Mouse (Mus musculus) stomach, embryonic 15.5 days (tissue): ENCODE measurements at regions not wholly inside any gene's neighbourhood (a gene's known extent, or its start where the extent isn't known, plus 50 kb on each side); places are given as distances from the start of the nearest gene placed in this dataset.

ENCODE experiments used
- ATAC-seq: fragments of 200-750 bp; cut with Nextera tagmentation; 2 replicates; pipeline ENCODE4 v1.8.0; 2017; ENCODE audit warnings: low read depth, moderate number of reproducible peaks, moderate TSS enrichment; ENCODE audit not compliant: insufficient read depth, low FRiP score
- H3K27ac ChIP-seq: fragments of 300-500 bp; sonication (generic); 2 replicates; pipeline ENCODE4 v1.5.1; 2015; ENCODE audit warnings: mild to moderate bottlenecking, inconsistent platforms
- H3K27me3 ChIP-seq: fragments of 300-500 bp; sonication (generic); replicated peaks from 2 replicates; pipeline ENCODE4 v1.6.1; 2015; ENCODE audit warnings: inconsistent platforms
- H3K36me3 ChIP-seq: fragments of 300-500 bp; sonication (generic); 2 replicates; pipeline ENCODE4 v1.6.1; 2015; ENCODE audit warnings: inconsistent platforms
- H3K4me1 ChIP-seq: fragments of 300-500 bp; sonication (generic); 2 replicates; pipeline ENCODE4 v1.6.1; 2015; ENCODE audit warnings: inconsistent platforms
- H3K4me2 ChIP-seq: fragments of 300-500 bp; sonication (generic); 2 replicates; pipeline ENCODE4 v1.6.1; 2015; ENCODE audit warnings: mild to moderate bottlenecking, inconsistent platforms
- H3K4me3 ChIP-seq: fragments of 300-500 bp; sonication (generic); replicated peaks from 2 replicates; pipeline ENCODE4 v1.5.1; 2015; ENCODE audit warnings: inconsistent platforms
- H3K9ac ChIP-seq: fragments of 300-500 bp; sonication (generic); 2 replicates; pipeline ENCODE4 v1.6.1; 2015; ENCODE audit warnings: inconsistent platforms
- H3K9me3 ChIP-seq: fragments of 300-500 bp; sonication (generic); 2 replicates; pipeline ENCODE4 v1.6.1; 2016; ENCODE audit warnings: inconsistent platforms
- WGBS: fragments of 180-500 bp; shearing (Covaris S2); methylation state at CpG from one replicate; pipeline ENCODE4 v1.1.7; 2015; 5-methylcytosine and 5-hydroxymethylcytosine counted together

DNA sequence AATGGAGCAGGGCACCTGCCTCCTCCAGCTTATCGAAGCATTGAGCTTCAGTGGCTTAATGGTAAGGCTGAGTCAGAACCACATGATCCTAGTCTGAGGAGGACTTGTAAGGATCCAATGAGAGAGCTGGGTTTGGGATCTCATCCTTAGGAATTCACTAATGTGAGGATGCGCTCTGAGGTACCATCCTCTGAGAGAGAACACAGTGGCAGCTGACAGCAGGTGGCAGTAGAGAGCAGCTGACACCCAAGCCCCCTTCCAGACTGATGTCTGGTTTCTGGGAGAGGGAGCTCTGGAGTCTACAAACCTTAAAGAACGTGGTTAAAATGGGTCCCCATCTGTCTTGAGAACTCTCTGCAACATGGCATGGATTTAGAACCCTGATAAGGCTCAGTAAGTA is 137.8 kb downstream of the B3glct start:
- no peaks in the 10 kb centered on the region for H3K27me3 ChIP-seq
- H3K4me3 ChIP-seq, result no peak overlapping the region
- no peaks in the 10 kb centered on the region for H3K4me1 ChIP-seq
- 27% methylated on average over 3 of the region's 3 CpGs for WGBS
- no peak overlapping the region for H3K27ac ChIP-seq
- H3K9ac ChIP-seq, result no peak overlapping the region
- H3K4me2 ChIP-seq, result no peak overlapping the region
- H3K36me3 ChIP-seq, result no peaks in the 10 kb centered on the region
- H3K9me3 ChIP-seq, result no peaks in the 10 kb centered on the region
- no peak for ATAC-seq

- no peak overlapping the region for H3K9ac ChIP-seq
- no peak overlapping the region for H3K4me3 ChIP-seq
- ATAC-seq, result no peak
- H3K36me3 ChIP-seq, result no peaks in the 10 kb centered on the region
- no peaks in the 10 kb centered on the region for H3K9me3 ChIP-seq
- no peaks in the 10 kb centered on the region for H3K27me3 ChIP-seq
- H3K27ac ChIP-seq, result no peak overlapping the region
- 37% methylated on average over 6 of the region's 6 CpGs for WGBS
- H3K4me1 ChIP-seq, result no peaks in the 10 kb centered on the region
- H3K4me2 ChIP-seq, result no peak overlapping the region
Observed at GRCm38 (mm10) chr5:149818812-149819211, 140.8 kb downstream of the B3glct start.

- ATAC-seq, result no peak
- Histone ChIP-seq H3K27me3 (no peaks in the 10 kb centered on the region), H3K27ac (no peak overlapping the region), H3K9me3 (no peaks in the 10 kb centered on the region), H3K36me3 (no peaks in the 10 kb centered on the region), H3K9ac (no peak overlapping the region), H3K4me1 (no peaks in the 10 kb centered on the region), H3K4me2 (no peak overlapping the region), H3K4me3 (no peak overlapping the region)
- 87% methylated on average over 9 of the region's 9 CpGs for WGBS
Observed at GRCm38 (mm10) chr5:149823821-149824220, 145.8 kb downstream of the B3glct start.

DNA sequence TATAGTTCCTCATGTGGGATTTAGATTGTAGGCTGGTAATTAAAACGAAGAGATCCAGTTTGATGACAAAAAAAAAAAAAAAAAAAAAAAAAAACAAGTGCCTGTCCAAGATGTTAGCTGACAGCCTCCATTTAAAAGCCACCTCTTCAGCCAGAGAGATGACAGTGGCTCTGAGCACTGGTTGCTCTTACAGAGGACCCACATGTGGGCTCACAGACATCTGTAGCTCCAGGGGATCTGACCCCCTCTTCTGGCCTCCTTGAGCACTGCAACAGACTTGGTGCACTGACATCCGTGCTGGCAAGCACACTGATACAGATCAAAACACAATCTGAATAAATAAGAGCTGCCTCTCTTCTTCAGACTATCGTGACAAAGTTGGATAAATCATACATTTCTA is 149.6 kb downstream of the B3glct start:
- ATAC-seq, result no peak
- WGBS, result 52% methylated on average over 3 of the region's 3 CpGs

DNA sequence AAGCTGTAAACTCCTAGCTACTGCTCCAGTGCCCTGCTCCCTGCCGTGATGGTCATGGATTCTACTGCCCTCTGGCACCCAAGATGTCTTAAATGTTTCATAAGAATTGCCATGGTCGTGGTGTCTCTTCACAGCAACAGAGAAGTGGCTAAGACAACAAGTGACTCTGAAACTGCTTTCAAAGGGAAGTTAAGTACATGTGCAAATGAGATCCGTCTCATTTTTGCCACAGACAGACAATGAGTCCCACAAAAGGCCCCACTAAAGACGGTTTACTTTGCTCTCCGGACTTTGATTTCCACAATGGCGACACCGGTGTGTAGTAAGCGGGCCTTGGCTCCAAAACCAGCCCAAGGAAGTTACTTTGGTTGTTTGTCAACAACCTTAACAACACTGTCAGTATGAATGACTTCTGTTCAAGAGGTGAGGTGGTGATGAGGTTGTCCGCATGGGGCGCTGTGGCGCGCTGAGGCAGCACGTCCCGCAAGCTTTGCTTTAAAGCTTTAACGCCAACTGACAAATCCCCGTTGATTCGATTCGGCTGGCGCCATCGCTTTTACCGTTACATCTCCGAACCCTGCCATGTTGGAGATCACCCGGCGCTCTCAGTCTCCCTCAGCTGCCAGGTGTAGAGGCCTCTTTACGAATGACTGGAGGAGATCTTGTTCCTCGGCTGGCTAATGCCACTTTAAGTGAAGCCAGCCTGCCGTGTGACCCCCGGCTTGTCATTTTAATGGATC is 153.3 kb downstream of the B3glct start:
- Histone ChIP-seq H3K4me1 (peaks cover 3% of the 10 kb centered on the region; the same call in 1 of the 2 replicates), H3K9ac (no peak overlapping the region), H3K4me2 (peak overlapping the region; percentile 75), H3K27me3 (no peaks in the 10 kb centered on the region), H3K9me3 (no peaks in the 10 kb centered on the region), H3K36me3 (no peaks in the 10 kb centered on the region), H3K27ac (no peak overlapping the region), H3K4me3 (peak overlapping the region; percentile 38)
- no peak for ATAC-seq
- 4% methylated on average over 28 of the region's 28 CpGs for WGBS

More for the DNA sequence above, 149.6 kb downstream of the B3glct start:
- Histone ChIP-seq H3K27ac (no peak overlapping the region), H3K27me3 (no peaks in the 10 kb centered on the region), H3K4me2 (no peak overlapping the region), H3K4me3 (no peak overlapping the region), H3K9ac (no peak overlapping the region), H3K4me1 (peaks cover 3% of the 10 kb centered on the region; the same call in 1 of the 2 replicates), H3K9me3 (no peaks in the 10 kb centered on the region), H3K36me3 (no peaks in the 10 kb centered on the region)

DNA sequence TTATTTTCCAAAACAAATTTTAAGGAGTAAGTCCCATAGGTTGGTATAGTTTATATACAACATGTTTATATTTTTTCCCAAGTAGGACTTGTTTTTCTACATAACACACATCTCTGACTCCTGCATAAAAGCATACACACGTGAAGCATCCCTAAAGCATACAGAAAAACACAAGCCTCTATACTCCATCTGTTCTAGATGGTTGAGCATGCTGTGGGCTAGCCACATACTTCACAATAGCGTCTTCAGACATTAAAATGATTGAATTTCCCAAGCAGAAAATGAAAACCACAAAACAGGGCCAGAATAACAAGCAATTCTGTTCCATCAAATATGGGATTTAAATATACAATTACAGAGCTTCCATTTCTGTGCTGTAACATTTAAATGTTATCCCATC is 159.3 kb downstream of the B3glct start:
- no peak for ATAC-seq
- H3K9me3 ChIP-seq, result no peaks in the 10 kb centered on the region
- WGBS, result 69% methylated on average over 2 of the region's 2 CpGs

DNA sequence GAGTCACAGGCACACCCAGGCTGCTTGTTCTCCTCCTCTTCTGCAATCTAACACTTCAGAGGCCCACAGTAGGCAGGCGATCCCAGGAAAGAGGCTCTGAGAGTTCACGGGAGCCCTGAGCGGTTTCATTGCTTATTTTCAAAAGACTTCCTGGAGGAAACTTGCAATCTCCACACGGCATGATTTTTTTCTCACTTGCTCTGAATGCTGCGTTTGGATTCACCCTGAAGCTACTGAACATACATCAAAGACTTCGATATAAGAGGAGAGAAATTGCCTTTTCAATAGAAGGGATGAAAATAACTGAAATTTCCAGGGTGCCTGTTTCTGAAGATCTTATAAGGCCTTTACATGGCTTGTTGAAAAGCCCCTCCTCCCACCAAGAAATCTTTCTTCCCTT is 164.5 kb downstream of the B3glct start:
- no peaks in the 10 kb centered on the region for H3K27me3 ChIP-seq
- ATAC-seq, result no peak
- WGBS, result 62% methylated on average over 6 of the region's 6 CpGs

More for the DNA sequence above, 159.3 kb downstream of the B3glct start:
- Histone ChIP-seq H3K27ac (no peak overlapping the region), H3K27me3 (no peaks in the 10 kb centered on the region), H3K9ac (no peak overlapping the region), H3K4me1 (no peaks in the 10 kb centered on the region), H3K4me2 (no peak overlapping the region), H3K36me3 (no peaks in the 10 kb centered on the region), H3K4me3 (no peak overlapping the region)

GRCm38 (mm10) chr5:149843310-149843709 is 165.3 kb downstream of the B3glct start:
- Histone ChIP-seq H3K36me3 (no peaks in the 10 kb centered on the region), H3K4me1 (no peaks in the 10 kb centered on the region), H3K9me3 (no peaks in the 10 kb centered on the region), H3K27me3 (no peaks in the 10 kb centered on the region), H3K4me3 (no peak overlapping the region), H3K9ac (no peak overlapping the region), H3K4me2 (no peak overlapping the region), H3K27ac (no peak overlapping the region)
- WGBS, result 48% methylated on average over 7 of the region's 7 CpGs
- no peak for ATAC-seq

More for the DNA sequence above, 164.5 kb downstream of the B3glct start:
- H3K9ac ChIP-seq, result no peak overlapping the region
- H3K4me1 ChIP-seq, result no peaks in the 10 kb centered on the region
- H3K9me3 ChIP-seq, result no peaks in the 10 kb centered on the region
- no peak overlapping the region for H3K4me2 ChIP-seq
- no peak overlapping the region for H3K27ac ChIP-seq
- no peak overlapping the region for H3K4me3 ChIP-seq
- H3K36me3 ChIP-seq, result no peaks in the 10 kb centered on the region

- H3K36me3 ChIP-seq, result no peaks in the 10 kb centered on the region
- no peaks in the 10 kb centered on the region for H3K9me3 ChIP-seq
- no peak for ATAC-seq
- no peaks in the 10 kb centered on the region for H3K4me1 ChIP-seq
- H3K27ac ChIP-seq, result no peak overlapping the region
- no peaks in the 10 kb centered on the region for H3K27me3 ChIP-seq
- WGBS, result 81% methylated on average over 8 of the region's 8 CpGs
- H3K4me3 ChIP-seq, result no peak overlapping the region
- H3K9ac ChIP-seq, result no peak overlapping the region
- no peak overlapping the region for H3K4me2 ChIP-seq
Observed at GRCm38 (mm10) chr5:149845256-149845655, 167.2 kb downstream of the B3glct start.

- H3K4me1 ChIP-seq, result no peaks in the 10 kb centered on the region
- ATAC-seq, result no peak
- 83% methylated on average over 3 of the region's 3 CpGs for WGBS
- H3K9me3 ChIP-seq, result no peaks in the 10 kb centered on the region
- H3K4me3 ChIP-seq, result no peak overlapping the region
- H3K27ac ChIP-seq, result no peak overlapping the region
- H3K36me3 ChIP-seq, result no peaks in the 10 kb centered on the region
- no peak overlapping the region for H3K4me2 ChIP-seq
- no peaks in the 10 kb centered on the region for H3K27me3 ChIP-seq
- H3K9ac ChIP-seq, result no peak overlapping the region
Observed at GRCm38 (mm10) chr5:149848465-149848864, 170.0 kb upstream of the Rxfp2 start.

- Histone ChIP-seq H3K4me3 (no peak overlapping the region), H3K27me3 (no peaks in the 10 kb centered on the region), H3K4me1 (no peaks in the 10 kb centered on the region), H3K4me2 (no peak overlapping the region), H3K27ac (no peak overlapping the region), H3K9me3 (no peaks in the 10 kb centered on the region), H3K36me3 (no peaks in the 10 kb centered on the region), H3K9ac (no peak overlapping the region)
- 13% methylated on average over 9 of the region's 9 CpGs for WGBS
- peak; percentile 60 for ATAC-seq
Observed at GRCm38 (mm10) chr5:149851011-149851410, 167.5 kb upstream of the Rxfp2 start.

DNA sequence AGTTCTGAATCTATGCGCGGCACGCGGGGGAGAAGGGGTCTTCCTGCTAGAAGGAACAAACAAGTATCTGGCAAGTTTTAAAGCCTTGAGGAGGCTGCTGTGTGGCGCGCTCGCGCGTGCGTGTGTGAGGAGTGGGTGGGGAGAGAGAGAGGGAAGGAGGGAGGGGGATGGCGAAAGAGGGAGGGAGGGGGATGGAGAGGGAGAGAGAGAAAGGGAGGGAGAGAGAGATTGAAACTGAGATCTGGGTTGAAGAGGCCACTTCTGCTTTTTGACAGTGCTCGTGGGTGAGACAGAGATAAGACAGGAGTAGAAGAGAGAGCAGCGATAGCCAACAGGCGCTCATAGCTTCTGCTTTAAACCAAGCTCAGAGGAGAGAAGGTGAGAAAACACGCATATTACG is 166.0 kb upstream of the Rxfp2 start:
- 37% methylated on average over 16 of the region's 16 CpGs for WGBS
- Histone ChIP-seq H3K27me3 (no peaks in the 10 kb centered on the region), H3K4me1 (no peaks in the 10 kb centered on the region), H3K27ac (no peak overlapping the region), H3K36me3 (no peaks in the 10 kb centered on the region), H3K9me3 (no peaks in the 10 kb centered on the region), H3K4me3 (no peak overlapping the region; the same call in 1 of the 2 replicates), H3K4me2 (peak overlapping the region; percentile 39), H3K9ac (no peak overlapping the region)
- ATAC-seq, result no peak

DNA sequence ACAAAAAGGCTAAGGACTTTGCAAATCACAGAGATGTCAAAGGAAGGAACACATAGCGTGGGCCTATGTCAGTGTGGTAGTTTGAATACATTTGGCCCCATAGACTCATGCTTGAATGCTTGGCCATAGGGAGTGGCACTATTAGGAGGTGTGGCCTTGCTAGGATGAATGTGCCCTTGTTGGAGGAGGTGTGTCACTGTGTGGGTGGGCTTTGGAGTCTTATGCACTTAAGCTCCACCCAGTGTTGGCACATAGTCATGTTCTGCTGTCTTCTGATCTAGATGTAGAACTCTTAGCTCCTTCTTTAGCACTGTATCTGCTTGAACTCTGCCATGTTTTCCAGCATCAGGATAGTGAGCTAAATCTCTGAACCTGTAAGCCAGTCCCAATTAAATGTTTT is 162.4 kb upstream of the Rxfp2 start:
- WGBS, result 91% methylated on average over 1 of the region's 1 CpGs

More for the DNA sequence above, 162.4 kb upstream of the Rxfp2 start:
- Histone ChIP-seq H3K9ac (no peak overlapping the region), H3K9me3 (no peaks in the 10 kb centered on the region), H3K4me3 (no peak overlapping the region), H3K4me2 (no peak overlapping the region), H3K27me3 (no peaks in the 10 kb centered on the region), H3K36me3 (no peaks in the 10 kb centered on the region), H3K4me1 (no peaks in the 10 kb centered on the region), H3K27ac (no peak overlapping the region)
- ATAC-seq, result no peak
